Mouse (Mus musculus) kidney, postnatal 0 days (tissue): Measurements from ENCODE around the gene Capn15. TPM values are rescaled to one million over a fixed set of nuclear protein-coding genes. Genes with fewer than 3 reads are reported as not detected.

Experiments used
- ATAC-seq: fragments of 200-750 bp; cut with Nextera tagmentation; replicated peaks from 2 replicates; pipeline ENCODE4 v1.8.0; 2017; ENCODE audit warnings: low read depth, moderate number of reproducible peaks, moderate TSS enrichment, moderate library complexity; ENCODE audit not compliant: low FRiP score
- DNase-seq: peaks from one replicate; pipeline ENCODE4 v3.0.0-alpha.2; 2016; ENCODE audit warnings: low spot score
- H3K27ac ChIP-seq: fragments of 300-500 bp; sonication (generic); 2 replicates; pipeline ENCODE4 v1.5.1; 2014; ENCODE audit warnings: mild to moderate bottlenecking
- H3K27me3 ChIP-seq: fragments of 300-500 bp; sonication (generic); 2 replicates; pipeline ENCODE4 v1.6.1; 2014; ENCODE audit warnings: low read length, mixed read lengths; ENCODE audit not compliant: insufficient read depth
- H3K36me3 ChIP-seq: fragments of 300-500 bp; sonication (generic); 2 replicates; pipeline ENCODE4 v1.6.1; 2014; ENCODE audit warnings: low read length, mixed read lengths; ENCODE audit not compliant: insufficient read depth
- H3K4me1 ChIP-seq: fragments of 300-500 bp; sonication (generic); replicated peaks from 2 replicates; pipeline ENCODE4 v1.6.1; 2014; ENCODE audit warnings: antibody characterized with exemption, low read length, mixed read lengths; ENCODE audit not compliant: insufficient read depth
- H3K4me2 ChIP-seq: fragments of 300-500 bp; sonication (generic); 2 replicates; pipeline ENCODE4 v1.6.1; 2014; ENCODE audit warnings: mild to moderate bottlenecking, low read length, moderate library complexity, mixed read lengths
- H3K4me3 ChIP-seq: fragments of 300-500 bp; sonication (generic); replicated peaks from 2 replicates; pipeline ENCODE4 v1.5.1; 2014; ENCODE audit warnings: low read depth, low read length
- H3K9ac ChIP-seq: fragments of 300-500 bp; sonication (generic); 2 replicates; pipeline ENCODE4 v1.6.1; 2014; ENCODE audit warnings: low read depth, low read length
- H3K9me3 ChIP-seq: fragments of 300-500 bp; sonication (generic); replicated peaks from 2 replicates; pipeline ENCODE4 v1.6.1; 2016; ENCODE audit warnings: low read length, inconsistent platforms, mixed read lengths
- CTCF ChIP-seq: IDR thresholded peaks from 2 replicates; pipeline ENCODE4 v1.5.1; 2016; ENCODE audit warnings: antibody characterized with exemption, low read depth, mild to moderate bottlenecking, moderate library complexity
- WGBS: fragments of 180-500 bp; shearing (Covaris S2); extraction: QIAGEN DNeasy Blood & Tissue Kit; methylation state at CpG from one replicate; pipeline ENCODE4 v1.1.7; 2014; 5-methylcytosine and 5-hydroxymethylcytosine counted together
- polyA plus RNA-seq: library from polyadenylated mRNA; unstranded; fragments of >200 nt; fragmentation: Nextera tagmentation; extraction: Ambion mirVana; gene quantifications from 2 replicates; pipeline ENCODE4 v1.2.1, GENCODE M21; 2015

Gene Capn15
- polyA plus RNA-seq, 1 experiment from 2014 or later, result 17.0 TPM

DNA sequence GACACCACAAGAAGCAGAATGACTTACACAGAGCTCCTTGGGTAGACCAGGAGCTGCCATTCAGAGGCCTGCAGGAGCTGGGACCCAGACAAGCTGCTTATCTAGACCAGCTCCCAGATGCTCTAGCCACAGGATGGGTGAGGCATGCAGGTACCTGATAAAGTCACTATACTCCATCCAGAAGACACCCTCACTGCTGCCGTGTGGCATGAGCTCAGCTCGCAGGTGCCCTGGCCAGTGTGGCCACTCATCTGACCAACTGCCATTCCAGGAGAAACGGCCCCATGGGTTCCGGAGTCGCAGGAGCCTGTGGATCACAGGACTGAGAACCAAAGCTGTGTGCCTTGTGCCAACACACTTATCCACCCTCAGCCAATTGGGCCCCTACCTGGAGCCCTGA lies 24.0 kb downstream of the Capn15 start:
- H3K27me3 ChIP-seq, result no peaks in the 10 kb centered on the region
- 94% methylated on average over 5 of the region's 5 CpGs for WGBS
- no peak for DNase-seq
- H3K4me3 ChIP-seq, result no peak overlapping the region
- no peak overlapping the region for H3K9ac ChIP-seq
- H3K4me2 ChIP-seq, result no peak overlapping the region
- no peaks in the 10 kb centered on the region for H3K4me1 ChIP-seq
- peaks cover 16% of the 10 kb centered on the region; the same call in 1 of the 2 replicates for H3K36me3 ChIP-seq
- H3K9me3 ChIP-seq, result no peaks in the 10 kb centered on the region
- no peak overlapping the region for H3K27ac ChIP-seq
- ATAC-seq, result no peak
- no peak for TF ChIP-seq CTCF

- H3K36me3 ChIP-seq, result peaks cover 16% of the 10 kb centered on the region; the same call in 1 of the 2 replicates
- no peak for TF ChIP-seq CTCF
- DNase-seq, result no peak
- H3K4me1 ChIP-seq, result no peaks in the 10 kb centered on the region
- 0 out of 2 replicates have a peak, but pooled peaks have one; percentile 23 for ATAC-seq
- no peak overlapping the region for H3K9ac ChIP-seq
- H3K4me2 ChIP-seq, result no peak overlapping the region
- WGBS, result 91% methylated on average over 23 of the region's 23 CpGs
- no peaks in the 10 kb centered on the region for H3K9me3 ChIP-seq
- H3K4me3 ChIP-seq, result no peak overlapping the region
- no peak overlapping the region for H3K27ac ChIP-seq
- H3K27me3 ChIP-seq, result no peaks in the 10 kb centered on the region
Measured at GRCm38 (mm10) chr17:25959630-25960467, 25.7 kb downstream of the Capn15 start.

DNA sequence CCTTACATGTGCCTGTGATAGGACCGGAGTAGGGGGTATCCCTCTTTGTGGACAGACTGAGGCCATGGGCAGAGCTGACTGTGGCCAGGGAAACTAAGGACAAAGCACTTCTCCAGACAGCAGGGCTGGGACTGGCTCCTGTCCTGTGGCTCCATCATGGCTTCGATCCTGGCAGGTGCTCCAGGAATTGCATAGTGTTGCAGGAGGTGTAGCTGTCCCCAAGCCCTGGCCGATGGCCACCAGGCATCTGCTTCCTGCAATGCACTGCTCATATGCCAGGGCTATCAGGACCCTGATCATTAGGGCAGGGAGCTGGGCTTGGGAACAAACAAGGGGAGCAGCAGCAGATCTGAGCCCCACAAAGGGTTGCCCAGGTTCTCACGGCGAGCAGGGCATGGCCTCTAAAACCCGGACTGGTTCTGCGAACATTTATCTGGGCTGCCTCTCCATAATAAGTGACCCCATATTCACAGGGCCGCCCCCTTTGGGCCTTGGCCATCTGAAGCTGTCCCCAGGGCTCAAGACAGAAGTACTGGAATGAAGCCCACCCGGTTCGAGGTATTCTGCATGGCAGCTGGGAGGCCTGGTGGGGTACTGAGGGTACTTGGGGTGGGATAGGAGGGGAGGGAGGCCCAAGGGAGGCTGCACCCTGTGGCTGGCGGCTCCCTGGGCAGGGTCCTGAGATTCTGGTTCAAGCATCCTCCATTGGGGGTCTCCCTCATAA lies 26.7 kb downstream of the Capn15 start:
- no peak for ATAC-seq
- H3K36me3 ChIP-seq, result peaks cover 16% of the 10 kb centered on the region; the same call in 1 of the 2 replicates
- TF ChIP-seq CTCF, result no peak
- H3K9ac ChIP-seq, result no peak overlapping the region
- no peak overlapping the region for H3K4me3 ChIP-seq
- WGBS, result 95% methylated on average over 11 of the region's 11 CpGs
- no peak overlapping the region for H3K27ac ChIP-seq
- H3K4me2 ChIP-seq, result no peak overlapping the region
- no peaks in the 10 kb centered on the region for H3K27me3 ChIP-seq
- DNase-seq, result no peak
- no peaks in the 10 kb centered on the region for H3K4me1 ChIP-seq
- no peaks in the 10 kb centered on the region for H3K9me3 ChIP-seq

DNA sequence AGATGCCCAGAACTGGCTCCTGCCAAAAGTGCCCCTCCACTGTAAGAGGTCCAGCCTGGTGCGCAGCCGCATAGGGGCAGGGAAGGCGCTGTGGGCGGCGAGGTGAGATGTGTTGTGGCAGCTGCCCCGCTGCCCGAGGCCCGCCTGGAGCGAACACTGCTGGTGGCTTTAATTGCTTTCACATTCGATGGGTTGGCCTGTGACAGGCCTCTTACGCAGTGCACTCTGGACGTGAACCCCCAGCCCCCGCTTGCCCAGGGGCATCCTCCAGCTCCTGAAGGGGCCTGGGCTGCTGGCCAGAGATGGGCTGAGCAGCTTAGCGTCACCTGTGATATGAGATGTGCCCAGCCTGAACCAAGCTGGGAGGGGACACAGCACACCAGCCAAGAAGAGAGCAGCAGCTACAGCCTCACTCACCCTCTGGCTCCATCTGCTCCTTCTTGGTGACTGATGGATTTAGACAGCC lies 28.0 kb downstream of the Capn15 start:
- WGBS, result 75% methylated on average over 14 of the region's 14 CpGs
- DNase-seq, result no peak
- ATAC-seq, result no peak
- Histone ChIP-seq H3K4me2 (no peak overlapping the region), H3K9ac (no peak overlapping the region), H3K27me3 (peaks cover under 1% of the 10 kb centered on the region; the same call in 1 of the 2 replicates), H3K9me3 (no peaks in the 10 kb centered on the region), H3K4me1 (no peaks in the 10 kb centered on the region), H3K36me3 (peaks cover 16% of the 10 kb centered on the region; the same call in 1 of the 2 replicates), H3K4me3 (no peak overlapping the region), H3K27ac (no peak overlapping the region)
- no peak for TF ChIP-seq CTCF

DNA sequence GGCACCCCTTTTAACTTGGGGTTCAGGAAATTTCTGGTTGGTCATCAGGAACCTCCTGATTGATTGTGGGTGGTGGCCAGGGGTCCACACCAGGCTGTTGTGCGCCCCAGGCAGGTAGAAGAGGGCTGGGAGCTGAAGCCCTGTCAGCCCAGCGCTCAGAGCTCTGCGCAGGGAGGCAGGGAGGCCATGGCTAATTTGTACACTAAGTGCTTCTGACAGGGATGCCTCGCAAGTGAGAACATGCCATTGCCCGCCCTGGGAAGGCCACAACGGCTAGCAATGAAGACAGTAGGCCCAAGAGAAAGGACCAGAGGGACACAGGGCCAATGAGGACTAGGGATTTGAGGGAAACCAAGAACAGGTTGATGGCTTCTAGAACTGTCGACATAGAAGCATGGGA lies 29.0 kb downstream of the Capn15 start:
- Histone ChIP-seq H3K9ac (no peak overlapping the region), H3K27me3 (peaks cover 9% of the 10 kb centered on the region), H3K36me3 (peaks cover 16% of the 10 kb centered on the region; the same call in 1 of the 2 replicates), H3K4me2 (no peak overlapping the region), H3K9me3 (no peaks in the 10 kb centered on the region), H3K4me1 (no peaks in the 10 kb centered on the region), H3K27ac (no peak overlapping the region), H3K4me3 (no peak overlapping the region)
- WGBS, result 77% methylated on average over 7 of the region's 7 CpGs
- ATAC-seq (no peak), DNase-seq (no peak)
- TF ChIP-seq CTCF, result no peak

DNA sequence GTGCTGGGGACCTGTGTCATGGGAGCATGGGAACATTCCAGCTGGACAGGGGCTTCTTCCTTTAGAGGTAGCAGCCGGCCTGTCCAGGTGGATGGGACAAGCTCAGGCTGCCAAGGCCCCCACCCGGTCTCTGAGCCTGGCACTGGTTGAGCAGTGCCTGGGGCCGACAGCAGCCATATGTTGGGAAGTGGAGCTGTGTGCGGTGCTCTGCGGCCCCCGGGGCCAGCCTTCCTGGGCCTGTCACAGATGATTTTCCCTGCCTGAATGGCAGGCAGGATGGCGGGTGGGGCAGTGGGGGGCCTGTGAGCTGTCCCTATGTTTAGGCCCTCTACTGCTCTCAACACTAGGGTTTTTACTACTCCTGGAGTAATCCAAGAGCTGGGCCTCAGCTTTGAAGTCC lies 29.4 kb downstream of the Capn15 start:
- 60% methylated on average over 7 of the region's 7 CpGs for WGBS
- Histone ChIP-seq H3K9me3 (no peaks in the 10 kb centered on the region), H3K27me3 (peaks cover 9% of the 10 kb centered on the region), H3K4me1 (0 out of 2 replicates have a peak, but pooled peaks cover 1% of the 10 kb centered on the region), H3K9ac (no peak overlapping the region), H3K36me3 (peaks cover 16% of the 10 kb centered on the region; the same call in 1 of the 2 replicates), H3K4me3 (no peak overlapping the region), H3K4me2 (no peak overlapping the region), H3K27ac (no peak overlapping the region)
- TF ChIP-seq CTCF, result no peak
- ATAC-seq, result no peak
- no peak for DNase-seq
